Comparison of ENCODE assay signal across 17 mouse cellular contexts in genomic region chr11:56247333-56247823, GRCm38 (mm10).
DNase-seq lines count a peak whose midpoint lies in the region; ATAC-seq lines count a peak whose summit lies in the region.
"Had no signal": no experiment of that assay in that cellular context is flagged by ENCODE, and none has a peak within 500 bp of the region (broad histone marks: within the 10 kb centered on the region; RNA-seq: fewer than 3 reads in every experiment).

No protein-coding gene starts in this region.

- no peak overlapping the region for H3K4me2 ChIP-seq in forebrain, embryonic 15.5 days (replicated peaks)
- peak overlapping the region; percentile 20; the same call in 1 of the 2 replicates for H3K4me2 ChIP-seq in hindbrain, embryonic 15.5 days
- H3K4me2 ChIP-seq in midbrain, embryonic 15.5 days, result 0 out of 2 replicates have a peak overlapping the region, but pooled peaks have one; percentile 0
- no peak overlapping the region for H3K4me2 ChIP-seq in liver, embryonic 12.5 days
- H3K4me2 ChIP-seq: embryonic facial prominence, embryonic 13.5 days; intestine, embryonic 15.5 days; limb, embryonic 13.5 days; liver, embryonic 15.5 days had no signal

- no peak overlapping the region; the same call in 1 of the 2 replicates for H3K4me3 ChIP-seq in forebrain, embryonic 10.5 days
- no peak overlapping the region for H3K4me3 ChIP-seq in forebrain, embryonic 15.5 days
- H3K4me3 ChIP-seq in hindbrain, embryonic 15.5 days, result no peak overlapping the region
- no peak overlapping the region for H3K4me3 ChIP-seq in midbrain, embryonic 15.5 days
- no peak overlapping the region for H3K4me3 ChIP-seq in liver, embryonic 12.5 days
- H3K4me3 ChIP-seq: embryonic facial prominence, embryonic 13.5 days; intestine, embryonic 15.5 days; limb, embryonic 13.5 days; liver, embryonic 15.5 days had no signal

- 0 out of 2 replicates have a peak overlapping the region, but pooled peaks have one; percentile 3 for H3K9ac ChIP-seq in forebrain, embryonic 15.5 days (replicated peaks)
- H3K9ac ChIP-seq in hindbrain, embryonic 15.5 days, result no peak overlapping the region
- H3K9ac ChIP-seq in midbrain, embryonic 15.5 days, result no peak overlapping the region
- H3K9ac ChIP-seq in liver, embryonic 12.5 days, result no peak overlapping the region
- H3K9ac ChIP-seq: embryonic facial prominence, embryonic 13.5 days; intestine, embryonic 15.5 days; limb, embryonic 13.5 days; liver, embryonic 15.5 days had no signal

- peaks cover 4% of the 10 kb centered on the region; the same call in 1 of the 2 replicates for H3K9me3 ChIP-seq in forebrain, embryonic 10.5 days
- H3K9me3 ChIP-seq in forebrain, embryonic 15.5 days, result no peaks in the 10 kb centered on the region
- H3K9me3 ChIP-seq in hindbrain, embryonic 15.5 days, result no peaks in the 10 kb centered on the region
- H3K9me3 ChIP-seq in midbrain, embryonic 15.5 days, result no peaks in the 10 kb centered on the region
- 0 out of 2 replicates have a peak, but pooled peaks cover 5% of the 10 kb centered on the region for H3K9me3 ChIP-seq in liver, embryonic 12.5 days (replicated peaks)
- H3K9me3 ChIP-seq: embryonic facial prominence, embryonic 13.5 days; intestine, embryonic 15.5 days; limb, embryonic 13.5 days; liver, embryonic 15.5 days had no signal

- H3K27ac ChIP-seq in forebrain, embryonic 10.5 days, result peak overlapping the region; percentile 83
- H3K27ac ChIP-seq in forebrain, embryonic 15.5 days (replicated peaks), result peak overlapping the region; percentile 84
- H3K27ac ChIP-seq in hindbrain, embryonic 15.5 days (replicated peaks), result peak overlapping the region; percentile 84
- peak overlapping the region; percentile 77 for H3K27ac ChIP-seq in midbrain, embryonic 15.5 days
- no peak overlapping the region for H3K27ac ChIP-seq in liver, embryonic 12.5 days
- H3K27ac ChIP-seq: embryonic facial prominence, embryonic 13.5 days; intestine, embryonic 15.5 days; limb, embryonic 13.5 days; liver, embryonic 15.5 days; stomach, postnatal 0 days had no signal

- DNase-seq in forebrain, embryonic 10.5 days (ENCODE audit: extremely low spot score, low spot score), result no peak
- DNase-seq in kidney, adult 9 months, result no peak
- DNase-seq in kidney, adult 8-10 months, result no peak
- no peak for DNase-seq in kidney, postnatal 10 days
- DNase-seq: adrenal gland, postnatal 14 days; B cell, adult 2 months; cerebellum, adult 2 months; thymus, postnatal 14 days had no signal

- 0 out of 2 replicates have a peak, but pooled peaks have one; percentile 18 for ATAC-seq in forebrain, embryonic 15.5 days (replicated peaks)
- peak; percentile 36; the same call in 1 of the 2 replicates for ATAC-seq in hindbrain, embryonic 15.5 days (ENCODE audit: low FRiP score, low read depth)
- no peak for ATAC-seq in midbrain, embryonic 15.5 days (replicated peaks)
- ATAC-seq in liver, embryonic 12.5 days, result no peak
- ATAC-seq: intestine, embryonic 15.5 days had no signal

- H3K4me1 ChIP-seq in forebrain, embryonic 10.5 days, result peaks cover 24% of the 10 kb centered on the region
- peaks cover 25% of the 10 kb centered on the region for H3K4me1 ChIP-seq in forebrain, embryonic 15.5 days
- H3K4me1 ChIP-seq in hindbrain, embryonic 15.5 days (replicated peaks), result peaks cover 23% of the 10 kb centered on the region
- H3K4me1 ChIP-seq in midbrain, embryonic 15.5 days, result peaks cover 23% of the 10 kb centered on the region
- H3K4me1 ChIP-seq in liver, embryonic 12.5 days, result no peaks in the 10 kb centered on the region
- H3K4me1 ChIP-seq: intestine, embryonic 15.5 days; limb, embryonic 13.5 days; liver, embryonic 15.5 days had no signal

- WGBS in forebrain, embryonic 10.5 days, result 35% methylated on average over 4 of the region's 4 CpGs
- 16% methylated on average over 4 of the region's 4 CpGs for WGBS in forebrain, embryonic 15.5 days
- WGBS in hindbrain, embryonic 15.5 days, result 19% methylated on average over 4 of the region's 4 CpGs
- WGBS in midbrain, embryonic 15.5 days, result 16% methylated on average over 4 of the region's 4 CpGs
- 31% methylated on average over 4 of the region's 4 CpGs for WGBS in liver, embryonic 12.5 days (ENCODE audit: insufficient replicate concordance)

- no peaks in the 10 kb centered on the region for H3K27me3 ChIP-seq in forebrain, embryonic 10.5 days (ENCODE audit: poor library complexity, severe bottlenecking)
- H3K27me3 ChIP-seq in forebrain, embryonic 15.5 days, result no peaks in the 10 kb centered on the region
- no peaks in the 10 kb centered on the region for H3K27me3 ChIP-seq in hindbrain, embryonic 15.5 days
- no peaks in the 10 kb centered on the region for H3K27me3 ChIP-seq in midbrain, embryonic 15.5 days (replicated peaks)
- no peaks in the 10 kb centered on the region for H3K27me3 ChIP-seq in liver, embryonic 12.5 days (replicated peaks)
- H3K27me3 ChIP-seq: embryonic facial prominence, embryonic 13.5 days; intestine, embryonic 15.5 days; liver, embryonic 15.5 days had no signal

- no peaks in the 10 kb centered on the region for H3K36me3 ChIP-seq in forebrain, embryonic 10.5 days (replicated peaks)
- H3K36me3 ChIP-seq in forebrain, embryonic 15.5 days, result no peaks in the 10 kb centered on the region
- no peaks in the 10 kb centered on the region for H3K36me3 ChIP-seq in hindbrain, embryonic 15.5 days
- H3K36me3 ChIP-seq in midbrain, embryonic 15.5 days (replicated peaks), result no peaks in the 10 kb centered on the region
- no peaks in the 10 kb centered on the region for H3K36me3 ChIP-seq in liver, embryonic 12.5 days
- H3K36me3 ChIP-seq: embryonic facial prominence, embryonic 13.5 days; intestine, embryonic 15.5 days; limb, embryonic 13.5 days; liver, embryonic 15.5 days had no signal

Comparison
In these comparisons a context has a peak if more than half of its experiments do, and no peak if none do; other contexts are left out.
1. ATAC-seq: peak in forebrain, embryonic 15.5 days (single experiment) and hindbrain, embryonic 15.5 days (single experiment); none in midbrain, embryonic 15.5 days (single experiment) and liver, embryonic 12.5 days (single experiment).
2. H3K4me2 ChIP-seq: peak in hindbrain, embryonic 15.5 days (single experiment) and midbrain, embryonic 15.5 days (single experiment); none in forebrain, embryonic 15.5 days (single experiment) and liver, embryonic 12.5 days (single experiment).